Mouse (Mus musculus): ENCODE results near the gene Tpk1. TPM values are rescaled to one million over a fixed set of nuclear protein-coding genes. Genes with fewer than 3 reads are reported as not detected.

The Tpk1 gene
- total RNA-seq, 2 experiments from 2014 or later, result 2.0 to 2.3 TPM

DNA sequence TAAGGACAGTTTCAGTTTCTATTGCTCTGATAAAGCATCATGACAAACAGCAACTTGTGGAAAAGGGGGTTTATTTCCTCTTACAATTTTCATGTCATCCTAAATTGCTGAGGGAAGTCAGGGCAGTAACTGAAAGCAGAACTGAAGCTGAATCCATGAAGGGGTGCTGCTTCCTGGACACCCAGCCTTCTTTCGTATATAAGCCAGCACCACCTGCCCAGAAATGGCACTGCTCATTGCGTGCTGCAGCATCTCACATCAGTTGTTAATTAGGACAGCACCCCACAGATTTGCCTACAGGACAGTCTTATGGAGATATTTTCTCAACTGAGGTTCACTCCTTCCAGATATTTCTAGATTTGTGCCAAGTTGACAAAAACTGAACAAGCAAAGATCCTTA lies 216.6 kb downstream of the Tpk1 start:
- no peak for DNase-seq (ENCODE audit: low spot score in 2 of 2)

DNA sequence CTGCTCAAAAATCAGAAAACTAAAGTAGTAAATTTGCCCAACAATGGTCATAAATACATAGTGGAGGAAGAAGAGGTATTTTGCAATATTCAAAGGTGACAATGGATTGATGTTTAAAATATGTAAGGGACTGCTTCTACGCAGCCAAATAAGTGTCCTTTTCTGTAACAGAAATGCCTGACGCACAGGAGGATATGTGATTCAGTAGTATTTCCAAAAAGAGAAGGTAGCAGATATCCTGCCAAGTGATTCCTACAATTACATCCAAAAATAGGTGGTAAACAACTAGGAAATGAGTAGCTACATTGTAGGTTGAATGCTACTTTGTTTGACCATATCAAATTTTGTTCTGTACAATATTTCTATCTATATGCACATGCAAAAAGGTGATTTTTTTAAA lies 220.2 kb downstream of the Tpk1 start:
- no peak for DNase-seq (ENCODE audit: low spot score in 2 of 2)

DNA sequence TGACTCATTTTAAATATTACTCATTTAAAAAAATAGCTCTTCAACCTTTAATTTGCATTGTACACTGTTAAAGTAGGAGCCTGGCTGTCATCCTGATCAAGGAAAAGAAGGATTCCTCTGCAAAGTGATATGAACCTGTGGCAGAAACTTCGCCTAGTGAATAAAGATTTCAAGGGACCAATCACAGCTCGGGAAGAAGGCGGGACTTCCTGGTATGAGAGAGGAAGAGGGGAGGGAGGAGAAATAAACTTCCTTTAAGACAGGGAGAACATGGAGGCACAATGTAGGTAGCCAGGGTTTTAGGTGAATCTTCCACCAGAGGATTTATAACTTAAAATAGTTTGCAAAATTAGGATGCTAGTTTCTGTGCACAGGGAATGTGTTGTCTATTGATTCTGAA lies 223.9 kb downstream of the Tpk1 start:
- DNase-seq (ENCODE audit: low spot score in 2 of 2), result no peak

DNA sequence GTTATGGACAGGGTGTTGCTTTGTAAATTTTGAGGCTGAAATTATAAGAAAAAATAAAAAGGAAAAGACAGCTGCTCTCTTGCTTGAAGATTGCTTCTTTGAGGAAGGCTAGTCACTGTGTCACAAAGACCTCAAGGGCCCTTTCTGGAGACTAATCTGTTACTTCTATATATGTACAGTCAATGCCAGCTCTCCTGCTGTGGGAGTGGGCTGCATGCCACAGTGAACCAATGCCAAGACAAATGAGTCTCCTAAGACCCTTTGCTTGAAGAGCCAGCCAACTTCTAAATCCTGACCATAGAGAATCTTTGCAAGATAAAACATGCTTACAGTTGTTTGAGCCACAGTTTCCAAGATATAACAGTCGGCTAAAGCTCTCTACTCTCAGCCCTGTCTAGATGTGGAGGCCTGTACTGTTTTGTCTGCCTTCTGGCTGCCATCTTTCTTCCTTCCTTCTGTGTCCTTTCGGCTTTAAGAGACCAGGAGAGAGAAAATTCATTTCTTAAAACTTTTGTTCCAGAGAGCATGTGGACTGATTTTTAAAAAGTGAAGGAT lies 230.0 kb downstream of the Tpk1 start:
- no peak for DNase-seq (ENCODE audit: low spot score in 2 of 2)

DNA sequence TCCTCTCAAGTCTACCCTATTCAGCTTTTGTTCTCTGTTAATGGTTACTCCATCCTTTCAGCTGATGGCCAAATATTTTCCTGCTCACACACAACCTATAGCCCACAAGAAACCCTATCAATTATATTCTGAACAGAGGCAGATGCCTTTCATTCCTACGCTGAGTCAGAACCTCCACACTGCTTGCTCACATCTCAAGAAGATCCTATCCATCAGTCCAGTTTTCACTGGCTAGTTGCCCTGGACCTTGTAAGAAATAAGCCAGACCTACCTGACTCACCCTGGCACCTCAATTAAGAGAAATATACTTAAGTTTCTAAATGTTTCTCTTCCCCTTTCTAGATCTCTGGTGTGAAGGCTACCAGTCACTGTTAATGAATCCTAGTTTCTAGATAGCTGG lies 231.7 kb downstream of the Tpk1 start:
- DNase-seq (ENCODE audit: low spot score in 2 of 2), result no peak

DNA sequence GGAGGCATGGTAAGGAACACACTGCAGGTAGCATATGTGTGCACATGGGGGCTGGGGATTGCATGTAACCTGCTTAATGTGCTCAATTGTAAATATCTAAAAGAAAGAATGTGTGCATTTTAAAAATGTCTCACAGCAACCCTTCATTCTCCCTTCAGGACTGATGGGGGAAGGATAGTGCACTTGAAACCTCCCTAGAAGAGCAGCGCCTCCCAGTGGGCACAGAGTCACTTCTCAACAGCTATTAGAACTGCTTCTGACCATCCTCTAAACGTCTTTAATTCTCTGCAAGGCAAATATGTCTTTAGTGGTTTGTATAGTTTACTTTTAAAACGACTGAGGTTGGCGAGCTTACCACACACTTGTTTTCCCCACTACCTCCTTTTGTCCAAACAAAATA lies 241.1 kb downstream of the Tpk1 start:
- no peak for DNase-seq (ENCODE audit: low spot score in 2 of 2)

DNA sequence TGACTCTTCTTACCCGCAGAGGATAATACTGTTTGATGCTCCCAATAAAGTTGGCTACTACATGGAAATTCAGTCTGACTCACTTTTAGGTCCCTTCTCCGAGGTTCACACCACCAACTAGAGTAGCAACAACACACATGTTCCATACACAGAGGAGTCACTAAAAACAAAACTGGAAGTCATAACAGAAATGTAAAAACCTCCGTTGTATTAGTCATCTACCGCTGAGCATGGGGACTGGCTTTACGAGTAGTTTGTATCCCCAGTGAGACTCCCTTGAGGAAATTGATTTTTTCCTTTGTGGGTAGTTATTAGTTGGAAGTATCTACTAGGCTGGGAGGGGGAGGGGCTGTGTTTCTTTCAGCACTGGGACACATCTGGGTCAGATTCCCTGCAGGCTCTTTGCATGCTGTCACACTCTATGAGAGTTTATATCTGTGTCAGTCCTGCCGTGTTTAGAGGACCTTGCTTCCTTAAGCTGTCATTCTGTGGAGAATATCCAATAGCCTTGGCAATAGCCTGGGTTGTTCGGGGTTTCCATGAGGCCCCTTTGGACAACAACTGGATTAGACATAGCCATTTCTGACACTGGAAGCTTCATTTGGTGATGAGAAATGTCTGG lies 245.6 kb downstream of the Tpk1 start:
- no peak for DNase-seq (ENCODE audit: low spot score in 2 of 2)

DNA sequence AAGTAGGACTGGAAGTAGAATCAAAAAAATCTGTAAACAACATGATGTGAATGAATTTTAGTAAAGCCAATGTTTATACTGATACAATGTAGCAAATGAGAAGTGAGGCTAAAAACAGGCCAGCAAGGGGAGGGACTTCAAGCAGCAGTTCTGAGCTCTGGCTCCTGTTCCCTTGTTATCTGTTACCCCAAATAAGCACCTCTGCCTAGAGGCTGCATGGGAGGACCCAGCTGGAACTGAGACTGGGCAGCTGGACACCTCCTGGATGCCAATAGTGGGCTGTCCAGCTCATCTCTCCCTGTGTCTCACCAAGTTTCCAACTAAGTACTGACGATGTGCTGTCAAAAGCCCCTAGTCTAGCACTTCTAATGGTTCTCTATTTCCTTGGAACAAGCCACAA lies 257.1 kb downstream of the Tpk1 start:
- DNase-seq (ENCODE audit: low spot score in 2 of 2), result no peak

DNA sequence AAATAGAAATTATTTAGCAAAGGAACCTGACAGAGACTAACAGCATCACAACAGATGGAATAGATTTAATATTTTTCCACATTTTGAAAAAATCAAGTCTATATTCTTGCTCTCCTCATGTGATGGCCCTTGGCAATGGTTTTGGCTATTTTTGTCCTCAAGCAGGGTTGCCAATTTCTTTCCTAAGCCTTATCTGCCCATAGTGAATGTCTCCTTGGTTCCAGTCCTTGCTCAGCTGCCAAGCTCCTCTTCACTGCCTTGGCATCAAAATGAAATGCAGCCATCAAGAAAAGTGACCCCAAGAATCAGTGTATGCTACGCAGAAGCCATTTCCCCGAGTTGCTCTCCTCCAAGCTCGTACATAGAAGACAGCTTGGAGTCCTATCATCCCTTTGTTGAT lies 263.0 kb downstream of the Tpk1 start:
- DNase-seq (ENCODE audit: low spot score in 2 of 2), result no peak

DNA sequence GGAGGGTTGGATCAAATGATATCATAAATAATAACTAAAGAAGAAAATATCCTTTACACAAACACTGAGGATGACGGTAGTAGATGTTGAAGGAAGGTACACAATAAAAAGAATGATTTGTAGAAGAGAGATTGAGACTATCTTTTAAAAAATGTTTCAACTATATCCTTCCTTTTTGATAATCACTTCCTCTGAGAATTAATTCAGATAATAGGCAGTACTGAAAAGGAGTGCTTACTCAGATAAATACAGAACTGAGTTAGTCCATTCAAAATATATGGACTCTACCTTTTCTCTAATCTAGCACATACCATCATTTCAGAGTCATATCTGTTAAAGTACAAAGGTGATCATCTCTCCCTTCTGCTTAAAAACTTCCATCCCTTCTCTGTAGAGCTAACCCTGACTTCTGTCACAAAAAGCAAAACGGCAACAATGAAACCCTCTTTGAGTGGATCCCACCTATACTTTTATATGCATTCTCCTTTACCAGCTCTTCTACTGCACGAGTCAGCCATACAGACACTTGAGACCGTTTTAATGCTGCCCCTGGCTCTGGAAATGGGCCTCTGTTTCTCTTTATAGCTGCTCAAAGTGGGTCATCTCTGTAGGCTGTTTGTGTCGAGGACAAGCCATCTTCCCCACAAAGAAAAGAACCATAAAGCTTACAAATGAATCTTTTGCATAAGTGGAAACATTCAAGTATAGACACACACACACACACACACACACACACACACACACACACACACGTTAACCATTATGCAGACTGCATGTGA lies 263.7 kb downstream of the Tpk1 start:
- DNase-seq (ENCODE audit: low spot score in 2 of 2), result peak in 1 of 2 experiments; percentile 10

DNA sequence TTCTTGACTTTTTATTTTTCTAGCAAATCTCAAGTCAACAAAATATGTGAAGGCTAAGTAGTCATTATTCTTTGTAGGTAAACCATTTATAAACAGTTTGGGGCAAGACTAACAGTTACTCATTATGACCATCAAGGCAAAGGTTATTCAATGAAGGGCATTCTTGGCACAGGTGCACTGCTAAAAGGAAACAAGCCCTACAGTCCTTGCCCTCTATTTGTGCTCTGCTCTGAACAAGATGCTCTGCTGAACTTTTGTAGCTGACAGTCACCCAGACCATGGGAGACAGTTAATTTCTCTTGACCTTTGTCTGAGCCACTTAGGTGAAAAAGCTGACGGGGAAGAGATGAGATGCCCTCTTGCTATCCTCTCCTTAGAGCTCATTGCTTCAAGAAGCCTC lies 269.7 kb downstream of the Tpk1 start:
- DNase-seq (ENCODE audit: low spot score in 2 of 2), result no peak

DNA sequence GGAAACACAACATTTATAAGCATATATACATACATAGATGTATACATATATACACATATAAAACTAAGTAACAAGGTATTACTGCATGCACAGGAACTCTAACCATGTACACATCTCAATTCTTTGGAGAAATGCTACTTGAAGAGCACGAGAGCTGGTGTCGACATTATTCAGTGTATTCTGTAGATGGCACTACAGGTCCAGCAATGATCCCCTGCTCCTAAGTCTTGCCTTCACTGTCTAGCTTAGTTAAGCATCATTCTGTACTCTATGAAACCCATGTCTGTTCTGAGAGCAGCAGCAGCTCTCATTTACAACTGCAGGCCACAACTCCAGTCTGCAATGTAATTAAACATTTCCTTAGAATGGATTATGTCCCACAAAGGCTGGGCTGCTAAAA lies 270.5 kb downstream of the Tpk1 start:
- peak; percentile 5 to 42 for DNase-seq (ENCODE audit: low spot score in 2 of 2)

DNA sequence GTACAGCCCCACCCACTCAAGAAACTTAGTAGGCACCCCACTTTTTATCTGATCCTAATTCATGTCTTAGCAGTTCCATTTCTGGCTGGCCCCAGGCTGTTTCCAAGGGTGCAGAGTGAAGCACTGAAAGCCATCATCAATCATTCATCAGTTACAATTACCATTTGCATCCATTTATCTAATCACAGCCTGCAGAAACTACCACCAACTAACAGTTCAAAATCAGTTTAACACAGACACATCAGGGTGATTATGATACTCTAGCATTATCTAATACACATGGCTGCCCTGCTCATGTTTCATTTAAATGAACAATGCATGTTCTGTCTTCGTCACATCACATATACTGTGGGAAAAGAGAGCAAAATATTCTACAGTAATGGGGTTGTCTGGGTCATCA lies 274.7 kb downstream of the Tpk1 start:
- no peak for DNase-seq (ENCODE audit: low spot score in 2 of 2)

DNA sequence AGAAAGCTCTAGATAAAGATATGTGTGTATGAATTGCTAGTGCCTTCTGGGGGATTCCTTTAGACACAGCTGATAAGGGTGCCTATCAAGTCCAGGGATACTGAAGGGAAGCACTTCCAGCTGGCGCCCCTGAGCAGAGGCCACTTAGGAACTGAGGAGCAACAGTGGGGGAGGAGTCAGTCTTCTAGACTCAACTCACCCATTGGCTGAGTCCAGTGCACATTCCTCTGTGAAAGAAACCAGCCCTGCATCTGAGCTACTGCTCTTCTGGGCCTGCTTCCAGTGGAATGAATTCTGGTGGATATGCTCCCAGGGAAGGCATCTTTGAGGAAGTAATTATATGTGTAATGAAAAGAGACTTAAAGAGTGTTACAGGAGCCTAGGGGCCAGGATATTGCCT lies 278.8 kb downstream of the Tpk1 start:
- DNase-seq (ENCODE audit: low spot score in 2 of 2), result no peak

DNA sequence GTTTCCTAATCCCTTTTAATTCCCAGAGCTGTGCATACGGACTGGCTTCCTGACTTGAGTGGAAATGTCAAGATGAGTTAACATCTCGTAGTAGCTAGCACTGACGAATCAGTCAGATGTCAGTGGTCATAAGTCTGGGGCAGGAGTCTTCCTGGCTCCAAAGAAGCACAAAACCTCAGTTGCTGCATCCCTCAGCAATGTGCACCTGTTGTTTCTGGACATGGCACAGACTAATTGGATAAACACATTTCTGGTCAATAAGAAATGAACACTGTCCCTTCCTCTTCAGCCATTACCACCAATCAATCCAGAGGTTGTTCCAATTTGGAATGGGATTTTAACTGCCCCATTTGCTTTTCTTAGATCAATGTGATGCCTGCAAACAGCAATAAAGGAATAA lies 281.2 kb downstream of the Tpk1 start:
- DNase-seq (ENCODE audit: low spot score in 2 of 2), result no peak

DNA sequence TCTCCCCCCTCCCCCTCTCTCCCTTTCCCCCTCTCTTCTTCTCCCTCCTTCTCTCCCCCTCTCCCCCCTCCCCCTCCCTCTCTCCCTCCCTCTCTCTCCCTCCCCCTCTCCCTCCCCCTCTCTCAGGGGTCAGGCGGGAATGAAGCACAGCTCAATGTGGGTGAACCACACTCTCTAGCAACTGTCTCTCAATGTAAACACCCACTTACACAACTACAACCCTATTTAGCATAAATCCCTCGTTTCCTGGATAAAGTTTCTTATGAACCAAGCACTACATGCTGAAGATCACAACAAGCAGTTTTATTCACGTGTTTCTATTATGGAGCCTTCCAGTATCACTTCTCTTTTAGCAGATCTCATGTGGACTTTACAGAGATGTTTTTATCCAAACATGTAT lies 281.8 kb downstream of the Tpk1 start:
- no peak for DNase-seq (ENCODE audit: low spot score in 2 of 2)

DNA sequence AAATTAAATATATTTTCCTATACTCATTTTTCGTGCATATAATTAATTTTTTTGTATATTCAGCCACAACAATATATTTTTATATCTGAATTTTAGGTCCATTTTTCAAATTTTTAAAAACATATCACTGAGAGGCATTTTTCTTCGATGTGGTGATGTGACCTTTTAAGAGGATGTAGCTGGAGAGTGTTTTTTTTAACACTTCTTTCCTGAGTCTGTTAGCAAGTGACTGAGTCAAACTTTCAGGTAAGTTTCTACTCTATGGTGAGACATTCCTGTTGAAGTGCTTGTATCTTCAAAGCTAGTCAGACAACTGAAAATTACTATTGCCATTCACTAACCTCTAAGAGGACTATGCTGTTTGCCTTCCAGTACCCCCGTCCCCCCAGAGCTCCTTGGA lies 283.3 kb downstream of the Tpk1 start:
- DNase-seq (ENCODE audit: low spot score in 2 of 2), result no peak

DNA sequence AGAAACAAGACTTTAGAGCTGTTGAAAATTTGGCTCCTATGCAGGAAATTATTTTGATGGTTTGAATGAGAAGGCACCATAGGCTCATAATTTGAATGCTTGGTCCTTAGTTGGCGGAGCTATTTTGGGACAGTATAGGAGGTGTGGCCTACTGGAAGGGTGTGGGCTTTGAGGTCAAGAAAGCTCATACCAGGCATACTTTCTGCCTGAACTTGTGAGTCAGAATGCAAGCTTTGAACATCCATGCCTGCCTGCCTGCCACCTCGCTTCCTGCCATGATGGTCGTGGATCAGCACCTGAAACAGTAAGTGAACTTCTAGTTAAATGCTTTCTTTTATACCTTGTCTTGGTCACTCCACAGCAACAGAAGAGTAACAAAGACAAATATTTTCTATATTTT lies 283.8 kb downstream of the Tpk1 start:
- DNase-seq (ENCODE audit: low spot score in 2 of 2), result no peak

DNA sequence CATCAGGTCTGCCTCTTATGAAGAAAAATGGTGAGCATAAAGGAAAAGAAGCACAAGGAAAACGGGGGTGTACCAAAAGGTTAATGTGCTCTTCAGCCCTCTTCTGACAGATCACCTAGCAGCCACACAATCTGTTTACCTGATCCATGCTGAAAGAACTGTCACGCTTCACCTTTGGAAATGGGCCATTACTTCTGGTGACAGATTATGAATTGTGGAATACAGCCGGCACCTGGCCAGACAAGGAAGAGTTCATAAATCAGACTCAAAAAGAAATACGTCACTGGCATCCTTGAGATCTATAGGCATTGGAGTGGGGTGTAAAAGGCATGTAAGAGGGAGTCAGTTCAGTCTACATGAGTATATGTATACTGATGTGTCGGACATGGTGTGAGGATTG lies 292.9 kb downstream of the Tpk1 start:
- no peak for DNase-seq (ENCODE audit: low spot score in 2 of 2)

DNA sequence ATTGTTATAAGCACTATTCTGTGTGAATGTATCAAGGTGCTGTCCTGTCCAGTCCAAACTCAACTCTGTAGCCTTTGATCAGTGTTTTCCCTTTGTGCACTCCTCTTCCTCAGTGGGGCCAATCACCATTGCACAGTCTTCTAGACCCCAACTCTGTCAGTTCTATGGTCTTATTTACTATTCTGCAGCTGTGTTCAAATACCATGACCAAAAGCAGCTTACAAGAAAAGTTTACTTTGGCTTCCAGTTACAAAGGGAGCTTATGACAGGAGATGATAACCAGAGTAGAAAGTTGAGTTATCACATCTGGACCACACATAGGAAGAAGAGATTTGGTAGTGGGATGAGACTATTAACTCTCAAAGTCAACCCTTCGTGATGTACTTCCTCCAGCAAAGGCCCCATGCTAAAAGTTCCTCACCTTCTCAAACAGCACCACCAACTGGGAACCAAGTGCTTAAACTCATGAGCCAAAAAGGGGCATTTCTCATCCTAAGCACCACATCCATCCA lies 298.6 kb downstream of the Tpk1 start:
- DNase-seq (ENCODE audit: low spot score in 2 of 2), result no peak

DNA sequence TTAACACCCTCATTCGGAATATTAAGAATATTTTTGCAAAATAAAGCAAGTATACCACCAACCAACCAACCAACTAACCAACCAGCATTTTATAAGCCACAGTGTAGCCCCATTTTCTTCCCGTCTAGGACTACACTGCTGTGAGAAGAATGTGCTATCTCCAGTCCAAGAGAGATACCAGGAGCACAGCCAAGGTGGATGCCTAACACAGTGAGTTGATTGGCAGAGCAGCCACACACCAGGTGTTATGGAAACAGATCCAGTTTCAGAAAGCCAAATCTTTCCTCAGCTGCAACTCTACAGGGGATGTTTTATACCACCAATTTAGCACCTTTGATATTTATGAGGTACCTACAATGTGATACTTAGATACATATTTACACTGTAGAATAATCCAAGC lies 299.1 kb downstream of the Tpk1 start:
- DNase-seq (ENCODE audit: low spot score in 2 of 2), result no peak

DNA sequence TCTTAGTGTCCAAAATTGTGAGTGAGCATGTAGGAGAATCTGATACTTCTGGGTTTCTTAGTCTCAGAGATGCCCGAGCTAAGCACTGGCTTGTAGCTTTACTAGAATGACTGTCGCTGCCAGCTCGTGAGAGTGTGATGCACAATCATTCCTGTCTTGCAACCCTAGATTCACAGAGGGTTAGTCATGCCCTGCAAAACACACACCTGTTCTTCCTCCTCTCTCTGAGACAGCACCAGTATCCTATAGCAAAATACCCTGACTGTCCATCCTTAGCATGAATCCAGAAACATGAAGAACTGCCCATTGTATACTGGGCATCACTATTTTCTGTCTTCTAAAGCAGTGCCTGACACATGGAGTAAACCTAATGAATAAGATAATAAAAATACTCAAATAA lies 302.2 kb downstream of the Tpk1 start:
- DNase-seq (ENCODE audit: low spot score in 2 of 2), result no peak

All from left cerebral cortex, adult 18-20 months (tissue).